Mouse (Mus musculus) liver, adult (tissue): ENCODE data around the gene Slc16a11.
A peak's percentile ranks its signal among the peaks of the same experiment; 100 is the strongest.

Experiments
- GATA4 ChIP-seq: IDR thresholded peaks from 2 replicates; pipeline ENCODE4 v1.6.1; 2014; ENCODE audit warnings: mild to moderate bottlenecking, low read length; ENCODE audit not compliant: insufficient replicate concordance

Gene Slc16a11

DNA sequence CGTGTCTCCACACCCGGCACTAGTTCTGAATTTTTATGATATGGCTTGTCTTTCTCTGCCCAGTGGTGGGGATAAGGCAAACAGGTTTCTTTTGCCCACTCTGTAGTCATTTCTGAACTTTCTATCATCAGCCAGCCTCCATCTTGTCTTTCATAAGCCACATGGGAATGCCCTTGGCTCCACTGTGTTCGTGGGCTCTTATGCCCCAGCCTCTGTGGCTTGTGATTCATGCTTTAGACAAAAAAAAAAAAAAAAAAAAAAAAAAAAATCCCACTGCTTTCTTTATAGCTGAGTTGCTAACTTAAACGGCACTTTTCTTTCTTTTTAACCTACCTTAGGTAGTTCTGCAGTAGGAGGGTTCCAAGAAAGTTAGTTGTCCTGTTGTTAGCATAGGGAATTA is 20.4 kb upstream of the Slc16a11 start:
- no peak for TF ChIP-seq GATA4

DNA sequence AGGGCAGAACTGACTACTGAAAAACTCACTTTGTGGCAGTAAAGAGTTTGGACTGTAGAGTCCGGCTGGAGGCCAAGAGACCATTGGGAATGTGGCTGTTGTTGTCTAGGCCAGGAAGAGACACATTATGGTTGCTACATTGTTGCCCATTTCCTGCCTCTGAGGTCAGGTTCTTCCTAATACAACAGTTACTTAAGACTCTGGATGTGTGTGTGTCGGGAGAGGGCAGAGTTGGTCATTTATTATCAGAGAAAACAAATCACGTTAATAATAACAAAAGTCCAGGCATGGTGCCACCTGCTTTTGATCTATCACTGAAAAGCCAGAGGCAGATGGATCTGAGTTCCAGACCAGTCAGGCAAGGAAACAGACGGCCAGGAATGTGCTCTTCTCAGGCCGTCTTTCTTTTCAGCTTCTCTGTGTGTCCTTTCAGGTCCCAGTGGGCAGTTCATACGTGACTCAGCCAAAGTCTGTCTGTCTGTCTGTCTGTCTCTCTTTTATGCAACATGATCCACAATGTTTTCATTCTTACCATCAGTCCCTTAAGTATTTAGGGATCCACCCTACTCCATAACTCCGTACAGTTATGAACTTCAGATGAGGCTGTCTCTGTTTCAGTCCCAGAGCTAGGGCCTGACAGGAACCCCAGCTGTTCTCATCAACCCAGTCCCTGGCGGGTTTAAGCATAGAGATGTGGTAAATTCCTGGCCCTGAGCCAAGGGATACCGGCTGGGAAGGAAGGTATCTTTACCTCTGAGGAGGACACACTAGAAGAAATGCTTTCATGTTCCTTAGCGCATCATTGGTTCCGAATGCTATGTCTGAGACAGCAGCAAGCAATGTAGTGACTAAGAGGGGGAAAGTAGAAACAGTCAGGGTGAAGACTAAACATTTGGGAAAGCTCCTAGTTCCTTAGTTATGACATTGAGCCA is 18.9 kb upstream of the Slc16a11 start:
- TF ChIP-seq GATA4 = no peak

DNA sequence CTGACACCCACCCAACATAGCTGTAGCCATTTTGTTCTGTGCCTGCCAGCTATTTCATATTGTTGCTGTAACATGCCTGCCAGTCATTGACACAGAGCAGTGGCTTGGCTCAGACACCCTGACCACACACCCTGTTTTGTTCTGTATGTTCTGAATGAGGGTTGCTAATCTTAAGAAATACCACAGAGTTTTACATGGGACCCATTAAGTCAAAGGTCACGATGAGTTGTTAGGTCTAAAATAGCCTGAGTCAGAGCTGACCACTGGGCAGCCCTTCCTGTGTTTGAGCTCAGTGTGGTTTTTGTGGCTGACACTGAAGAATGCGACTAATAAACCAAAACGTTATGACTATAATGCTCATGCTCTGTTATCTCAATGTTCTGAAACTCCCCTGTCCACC is 14.2 kb upstream of the Slc16a11 start:
- TF ChIP-seq GATA4 = no peak

DNA sequence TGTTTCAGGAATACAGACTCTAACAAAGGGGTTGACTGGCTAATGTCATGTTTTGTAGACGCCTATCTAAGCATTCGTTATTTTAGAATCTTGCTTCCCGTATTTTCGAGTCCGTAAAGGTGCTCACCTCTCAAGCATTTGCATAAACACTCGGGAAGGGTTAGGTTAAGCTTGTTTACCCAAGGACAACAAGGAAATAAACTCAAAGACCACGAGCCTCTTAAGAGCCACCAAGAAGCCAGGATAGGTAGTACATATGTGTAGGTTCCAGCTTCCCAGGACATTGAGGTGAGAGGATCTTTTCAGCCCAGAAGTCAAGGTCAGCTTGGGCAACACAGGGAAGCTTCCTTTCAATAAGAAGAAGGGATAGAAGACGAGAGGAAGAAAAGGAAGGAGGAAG is 13.4 kb upstream of the Slc16a11 start:
- no peak for TF ChIP-seq GATA4

DNA sequence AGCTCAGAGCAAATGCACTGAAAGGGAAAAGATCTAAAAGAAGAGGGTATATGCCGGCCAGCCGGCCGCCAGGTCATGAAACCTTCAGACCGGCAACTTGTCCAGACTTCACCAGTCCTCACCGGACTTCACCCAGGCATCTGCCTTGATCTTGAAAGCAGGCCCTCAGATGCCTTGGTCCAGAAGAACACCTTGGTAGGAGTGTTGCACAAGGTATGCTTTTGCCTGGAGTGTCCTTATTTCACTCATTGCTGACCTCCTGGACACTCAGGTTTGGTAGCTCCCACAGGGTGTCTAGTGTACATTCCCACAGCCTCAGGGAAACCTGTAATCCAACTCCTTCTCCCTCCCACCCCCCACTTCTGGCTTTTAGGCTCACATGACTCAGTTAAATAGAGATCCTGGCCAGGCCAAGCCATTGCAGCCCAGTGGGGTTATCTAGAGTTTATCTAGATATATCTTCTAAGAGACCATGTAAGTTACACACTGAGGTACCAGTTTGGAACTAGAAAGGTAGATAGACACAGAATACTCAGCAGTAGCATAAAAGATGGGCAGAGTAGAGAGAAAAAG is 12.4 kb upstream of the Slc16a11 start:
- no peak for TF ChIP-seq GATA4

DNA sequence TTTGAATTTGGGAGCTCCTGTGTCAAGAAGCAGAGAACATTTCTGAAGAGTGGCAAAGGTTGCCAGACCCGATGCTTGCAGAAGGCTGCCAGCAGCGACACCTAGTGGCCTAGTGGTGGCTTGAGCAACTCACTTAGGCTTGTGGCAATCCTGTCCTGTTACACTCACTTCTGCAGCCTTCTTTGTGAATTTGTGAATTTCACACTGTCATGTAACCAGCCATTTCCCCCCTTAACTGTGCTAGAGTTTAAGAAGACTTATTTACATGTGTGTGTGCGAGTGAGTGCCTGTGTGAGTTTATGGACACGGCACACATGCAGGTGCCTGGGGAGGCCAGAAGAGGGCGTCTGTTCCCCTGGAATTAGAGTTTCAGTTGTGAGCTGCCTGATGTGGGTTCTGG is 10.9 kb upstream of the Slc16a11 start:
- no peak for TF ChIP-seq GATA4

DNA sequence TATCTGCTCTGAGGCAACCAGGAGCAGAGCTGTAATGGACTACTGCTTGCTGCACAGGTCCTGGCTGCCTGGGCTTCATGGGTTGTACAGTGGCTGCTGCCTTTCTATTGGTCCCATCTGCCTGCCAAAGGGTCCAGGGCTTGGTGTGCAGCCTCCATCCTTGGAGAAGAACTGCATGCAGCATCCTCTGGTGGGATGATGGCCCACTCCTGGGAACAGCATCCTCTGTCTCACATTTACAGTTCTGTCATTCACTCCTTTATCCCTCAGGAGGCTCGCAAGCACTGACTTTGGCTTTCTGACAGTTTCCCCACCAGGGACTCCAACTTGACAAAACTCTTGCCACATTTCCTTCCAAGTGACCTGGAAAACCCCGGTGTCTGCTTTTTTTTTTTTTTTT is 5.8 kb upstream of the Slc16a11 start:
- no peak for TF ChIP-seq GATA4

DNA sequence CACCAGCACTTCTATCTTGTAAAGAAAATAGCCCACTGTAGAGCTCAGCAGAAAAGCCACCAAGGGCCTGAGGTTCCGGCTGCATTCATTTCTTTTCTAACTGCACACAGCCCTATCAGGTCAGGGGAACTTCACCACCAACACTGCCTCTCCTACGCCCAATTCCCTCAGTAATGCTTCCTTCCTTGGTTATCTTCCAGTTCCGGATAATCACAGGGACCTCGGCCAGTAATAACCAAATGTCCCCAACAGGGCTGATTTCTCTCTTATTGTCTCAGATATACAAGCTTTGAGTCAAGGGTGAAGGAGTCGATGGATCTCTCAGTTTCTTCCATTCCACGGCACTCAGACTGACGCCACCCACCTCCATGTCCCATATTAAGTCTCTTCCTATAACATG is 5.3 kb upstream of the Slc16a11 start:
- TF ChIP-seq GATA4 = peak; percentile 72; the same call in 1 of the 2 replicates

DNA sequence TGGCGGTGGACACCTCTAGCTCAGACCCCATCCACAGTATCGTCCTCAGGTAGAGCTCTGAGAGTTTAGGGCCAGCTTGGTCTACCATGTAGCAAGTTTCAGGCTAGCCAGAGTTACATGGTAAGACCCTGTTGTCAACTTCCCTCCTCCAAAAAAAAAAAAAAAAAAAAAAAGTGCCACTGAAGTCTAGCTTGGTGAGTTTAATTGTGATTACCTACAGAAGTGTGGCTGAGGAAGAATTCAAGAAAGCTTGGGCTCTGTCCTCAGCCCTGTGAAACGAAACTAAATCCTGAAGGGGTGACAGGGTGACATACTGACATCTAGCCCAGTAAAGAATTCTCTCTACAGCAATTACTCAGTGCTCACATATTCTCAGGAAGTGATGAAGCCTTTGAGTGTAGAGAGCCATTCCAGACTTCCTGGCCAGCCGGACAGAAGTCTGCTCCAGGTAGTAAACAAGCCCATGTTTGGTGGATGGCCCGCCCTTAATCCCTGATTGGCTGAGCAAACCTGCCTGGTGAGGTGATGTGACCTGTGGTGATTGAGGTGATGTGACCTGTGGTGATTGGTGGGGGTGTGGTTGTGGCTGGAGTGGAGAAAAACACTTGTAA is 3.7 kb upstream of the Slc16a11 start:
- TF ChIP-seq GATA4 = no peak

DNA sequence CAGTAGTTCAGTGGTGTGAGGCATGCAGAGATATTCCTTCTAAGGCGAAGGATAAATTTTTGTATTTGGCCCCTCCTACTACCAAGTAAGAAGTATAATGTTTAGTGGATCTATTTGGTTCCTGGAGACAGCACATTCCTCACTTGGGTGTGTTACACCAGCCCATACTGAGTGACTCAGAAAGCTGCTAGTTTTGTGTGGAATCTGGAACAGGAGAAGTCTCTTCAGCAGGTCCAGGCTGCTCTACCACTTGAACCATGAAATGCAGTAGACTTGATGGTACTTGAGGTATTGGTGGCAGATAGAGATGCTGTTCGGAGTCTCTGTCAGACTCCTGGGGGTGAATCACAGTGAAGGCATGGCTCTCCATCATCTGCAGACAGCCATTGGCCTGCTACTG is 1.9 kb upstream of the Slc16a11 start:
- no peak for TF ChIP-seq GATA4

DNA sequence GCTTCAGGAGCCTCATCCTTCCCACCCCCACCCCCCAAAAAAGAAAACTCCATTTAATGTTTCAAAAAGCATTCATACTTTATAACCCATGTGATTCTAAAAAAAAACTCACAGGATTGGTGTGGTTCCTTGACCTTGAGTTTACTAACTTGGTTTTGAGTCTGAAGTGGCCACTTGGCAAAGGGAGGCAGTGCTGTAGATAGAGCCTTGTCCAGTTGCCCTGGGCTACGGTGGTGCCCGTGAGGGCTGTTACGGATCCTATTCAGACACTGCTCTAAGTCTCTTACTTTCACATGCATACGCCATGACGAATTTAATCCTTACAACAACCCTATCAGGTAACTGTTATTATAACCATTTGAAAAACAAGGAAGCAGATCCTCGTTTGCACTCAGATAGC is 580 bp upstream of the Slc16a11 start:
- TF ChIP-seq GATA4 = no peak

DNA sequence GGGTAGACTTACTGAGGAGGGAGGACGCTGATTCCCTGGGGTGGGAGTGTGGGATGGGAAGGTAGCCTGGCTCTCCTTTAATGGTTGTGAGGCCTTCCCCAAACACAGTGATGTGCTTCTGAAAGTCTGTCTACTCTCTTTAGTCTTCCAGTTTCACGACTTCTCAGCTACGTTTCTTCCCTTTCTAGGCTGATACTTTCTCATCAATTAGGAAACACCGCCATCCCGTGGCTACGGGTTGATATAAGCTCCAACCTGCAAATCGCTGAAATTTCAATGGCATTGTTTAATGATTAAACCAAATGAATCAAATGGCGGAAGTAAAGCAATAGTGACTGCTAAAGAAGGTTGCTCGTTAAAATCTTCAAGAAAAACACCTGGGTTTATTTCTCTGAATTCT is 344 bp downstream of the Slc16a11 start:
- no peak for TF ChIP-seq GATA4

DNA sequence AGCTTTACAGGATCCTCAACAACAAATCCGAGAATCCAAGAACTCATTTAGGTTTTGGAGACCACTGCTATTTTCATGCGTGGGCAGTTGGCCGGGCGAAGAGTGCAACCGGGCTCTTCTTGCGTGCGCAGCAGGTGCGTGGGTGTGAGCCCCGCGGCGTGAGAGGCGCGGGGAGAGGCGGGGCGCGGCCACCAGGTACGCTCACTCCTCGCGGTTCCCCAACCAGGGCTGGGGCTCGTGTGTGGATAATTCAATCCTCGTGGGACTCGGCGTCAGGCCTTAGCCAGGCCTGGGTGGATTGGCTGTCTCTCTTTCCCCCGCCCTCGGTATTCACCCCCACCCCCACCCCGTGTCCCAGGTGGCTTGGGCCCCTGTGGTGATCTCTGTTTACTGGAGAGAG is 1.2 kb downstream of the Slc16a11 start:
- no peak for TF ChIP-seq GATA4

DNA sequence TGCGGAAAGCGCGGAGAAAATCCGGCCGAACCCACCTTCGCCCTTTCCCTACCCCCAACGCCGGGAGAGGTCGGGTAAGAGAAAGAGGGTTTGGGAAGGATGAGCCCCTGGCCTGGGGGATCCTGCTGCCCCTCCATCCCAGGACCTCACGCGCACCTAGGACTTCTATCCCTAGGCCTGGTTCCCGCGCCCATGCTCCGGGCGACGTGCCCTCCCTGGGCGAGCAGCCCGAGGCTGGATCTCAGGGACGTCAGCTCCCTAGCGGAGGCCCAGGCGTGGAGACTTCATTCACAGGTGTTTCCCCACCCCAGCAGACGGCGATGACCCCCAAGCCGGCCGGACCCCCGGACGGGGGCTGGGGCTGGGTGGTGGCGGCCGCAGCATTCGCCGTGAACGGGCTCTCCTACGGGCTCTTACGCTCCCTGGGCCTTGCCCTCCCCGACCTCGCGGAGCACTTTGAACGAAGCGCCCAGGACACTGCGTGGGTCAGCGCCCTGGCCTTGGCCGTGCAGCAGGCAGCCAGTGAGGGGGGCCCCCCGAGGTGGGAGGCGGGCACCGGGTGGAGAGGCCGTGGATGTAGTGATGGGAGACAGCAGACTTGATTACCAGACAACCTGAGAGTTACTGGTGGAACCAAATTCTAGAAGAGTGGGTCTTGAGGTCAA is 1.8 kb downstream of the Slc16a11 start:
- TF ChIP-seq GATA4 = no peak

DNA sequence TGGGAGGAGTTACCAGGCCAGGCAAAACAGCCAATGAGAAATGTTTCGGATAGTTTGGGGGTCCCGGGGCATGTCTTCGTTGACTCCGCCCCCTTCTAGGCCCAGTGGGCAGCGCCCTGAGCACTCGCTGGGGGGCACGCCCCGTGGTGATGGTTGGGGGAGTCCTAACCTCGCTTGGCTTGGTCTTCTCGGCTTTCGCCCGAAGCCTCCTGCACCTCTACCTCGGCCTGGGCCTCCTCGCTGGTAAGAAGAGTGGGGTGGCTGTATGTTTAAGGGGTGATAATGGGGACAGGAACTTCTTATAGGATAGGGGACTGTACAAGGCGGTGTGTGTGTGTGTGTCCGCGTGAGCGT is 2.3 kb downstream of the Slc16a11 start:
- no peak for TF ChIP-seq GATA4

DNA sequence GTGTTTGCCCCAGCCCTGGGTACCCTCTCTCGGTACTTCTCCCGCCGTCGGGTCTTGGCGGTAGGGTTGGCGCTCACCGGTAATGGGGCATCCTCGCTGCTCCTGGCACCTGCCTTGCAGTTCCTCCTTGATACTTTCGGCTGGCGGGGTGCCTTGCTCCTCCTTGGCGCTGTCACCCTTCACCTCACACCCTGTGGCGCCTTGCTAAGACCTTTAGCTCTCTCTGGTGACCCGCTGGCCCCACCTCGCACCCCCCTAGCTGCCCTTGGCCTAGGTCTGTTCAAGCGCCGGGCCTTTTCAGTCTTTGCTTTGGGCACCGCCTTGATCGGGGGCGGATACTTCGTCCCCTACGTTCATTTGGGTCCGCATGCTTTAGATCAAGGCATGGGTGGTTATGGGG is 2.7 kb downstream of the Slc16a11 start:
- TF ChIP-seq GATA4 = no peak
